Mouse (Mus musculus): Measurements from ENCODE around the gene Ptcd1. TPM values are rescaled to one million over a fixed set of nuclear protein-coding genes. Genes with fewer than 3 reads are reported as not detected.
"Not testable (repeated sequence)": the region's sequence is repeated elsewhere in the genome, so short reads cannot be mapped to it uniquely, and the experiment has no call there.

Ptcd1 gene
- 18.8 and 20.9 TPM in 2 replicates for polyA plus RNA-seq (2015; fragmentation: Nextera tagmentation; extraction: Ambion mirVana)

- Histone ChIP-seq H3K4me1 (replicated peaks) (peaks cover 39% of the 10 kb centered on the region), H3K9me3 (no peaks in the 10 kb centered on the region), H3K36me3 (peaks cover 50% of the 10 kb centered on the region), H3K4me2 (peak within 1 kb of the TSS; percentile 96), H3K27ac (replicated peaks) (peak within 1 kb of the TSS; percentile 83), H3K27me3 (no peaks in the 10 kb centered on the region), H3K4me3 (peak within 1 kb of the TSS; percentile 95), H3K9ac (peak within 1 kb of the TSS; percentile 92)
- under 1% methylated on average over 51 of the region's 51 CpGs for WGBS
- ATAC-seq (ENCODE audit: low read depth) = peak; percentile 95
Observed at GRCm38 (mm10) chr5:145166536-145167305, at the start of gene Ptcd1, which contains the start of gene Cpsf4. Gene Ptcd1 (minus strand): TSS chr5:145167108. Gene Cpsf4 (plus strand): TSS chr5:145167213.

GRCm38 (mm10) chr5:145214679-145215078 lies 47.8 kb upstream of the Ptcd1 start:
- H3K27me3 ChIP-seq = no peaks in the 10 kb centered on the region

GRCm38 (mm10) chr5:145213505-145213904 lies 46.6 kb upstream of the Ptcd1 start:
- ATAC-seq (ENCODE audit: low read depth) = no peak
- no peaks in the 10 kb centered on the region for H3K27me3 ChIP-seq
- no peak overlapping the region for H3K9ac ChIP-seq
- no peak overlapping the region for H3K27ac ChIP-seq (replicated peaks)
- peaks cover 77% of the 10 kb centered on the region for H3K36me3 ChIP-seq
- 91% methylated on average over 3 of the region's 3 CpGs for WGBS
- no peak overlapping the region for H3K4me3 ChIP-seq
- H3K4me1 ChIP-seq (replicated peaks) = no peaks in the 10 kb centered on the region
- H3K9me3 ChIP-seq = no peaks in the 10 kb centered on the region
- H3K4me2 ChIP-seq = no peak overlapping the region

More at GRCm38 (mm10) chr5:145214679-145215078, 47.8 kb upstream of the Ptcd1 start:
- no peak overlapping the region for H3K4me3 ChIP-seq
- no peak overlapping the region for H3K4me2 ChIP-seq
- WGBS = 73% methylated on average over 4 of the region's 4 CpGs
- no peak overlapping the region for H3K27ac ChIP-seq (replicated peaks)
- ATAC-seq (ENCODE audit: low read depth) = no peak
- H3K9me3 ChIP-seq = no peaks in the 10 kb centered on the region
- H3K36me3 ChIP-seq = peaks cover 78% of the 10 kb centered on the region
- H3K4me1 ChIP-seq (replicated peaks) = no peaks in the 10 kb centered on the region
- H3K9ac ChIP-seq = no peak overlapping the region

- WGBS = 93% methylated on average over 4 of the region's 4 CpGs
- no peak for ATAC-seq (ENCODE audit: low read depth)
- Histone ChIP-seq H3K4me3 (no peak overlapping the region), H3K4me2 (no peak overlapping the region), H3K9ac (no peak overlapping the region), H3K27me3 (no peaks in the 10 kb centered on the region), H3K36me3 (peaks cover 72% of the 10 kb centered on the region), H3K9me3 (no peaks in the 10 kb centered on the region), H3K27ac (replicated peaks) (no peak overlapping the region), H3K4me1 (replicated peaks) (no peaks in the 10 kb centered on the region)
Observed at GRCm38 (mm10) chr5:145212216-145212615, 45.3 kb upstream of the Ptcd1 start.

- Histone ChIP-seq H3K9ac (no peak overlapping the region), H3K36me3 (peaks cover 76% of the 10 kb centered on the region), H3K4me2 (no peak overlapping the region), H3K4me3 (no peak overlapping the region), H3K27ac (replicated peaks) (no peak overlapping the region), H3K4me1 (replicated peaks) (no peaks in the 10 kb centered on the region), H3K27me3 (no peaks in the 10 kb centered on the region), H3K9me3 (no peaks in the 10 kb centered on the region)
- WGBS = 94% methylated on average over 4 of the region's 4 CpGs
- ATAC-seq (ENCODE audit: low read depth) = no peak
Observed at GRCm38 (mm10) chr5:145211340-145211739, 44.4 kb upstream of the Ptcd1 start.

- not testable (repeated sequence) for H3K27ac ChIP-seq (replicated peaks); ATAC-seq (ENCODE audit: low read depth); H3K9ac ChIP-seq; H3K4me3 ChIP-seq; H3K27me3 ChIP-seq; H3K4me2 ChIP-seq; H3K9me3 ChIP-seq
- H3K4me1 ChIP-seq (replicated peaks) = peaks cover 13% of the 10 kb centered on the region
- WGBS = 37% methylated on average over 11 of the region's 11 CpGs
- peaks cover 56% of the 10 kb centered on the region for H3K36me3 ChIP-seq
Observed at GRCm38 (mm10) chr5:145208391-145208790, 41.5 kb upstream of the Ptcd1 start.

- H3K4me3 ChIP-seq = no peak overlapping the region
- H3K9me3 ChIP-seq = no peaks in the 10 kb centered on the region
- no peak overlapping the region for H3K27ac ChIP-seq (replicated peaks)
- ATAC-seq (ENCODE audit: low read depth) = no peak
- 87% methylated on average over 6 of the region's 6 CpGs for WGBS
- H3K36me3 ChIP-seq = peaks cover 53% of the 10 kb centered on the region
- H3K4me1 ChIP-seq (replicated peaks) = peaks cover 13% of the 10 kb centered on the region
- no peaks in the 10 kb centered on the region for H3K27me3 ChIP-seq
- no peak overlapping the region for H3K9ac ChIP-seq
- H3K4me2 ChIP-seq = no peak overlapping the region
Observed at GRCm38 (mm10) chr5:145207954-145208353, 41.0 kb upstream of the Ptcd1 start.

GRCm38 (mm10) chr5:145207385-145207784 lies 40.5 kb upstream of the Ptcd1 start:
- no peak overlapping the region for H3K4me2 ChIP-seq
- H3K36me3 ChIP-seq = peaks cover 47% of the 10 kb centered on the region
- WGBS = 95% methylated on average over 6 of the region's 6 CpGs
- no peaks in the 10 kb centered on the region for H3K9me3 ChIP-seq
- no peak overlapping the region for H3K4me3 ChIP-seq
- H3K4me1 ChIP-seq (replicated peaks) = peaks cover 13% of the 10 kb centered on the region
- no peak for ATAC-seq (ENCODE audit: low read depth)
- no peaks in the 10 kb centered on the region for H3K27me3 ChIP-seq
- H3K27ac ChIP-seq (replicated peaks) = no peak overlapping the region
- no peak overlapping the region for H3K9ac ChIP-seq

- Histone ChIP-seq H3K9me3 (no peaks in the 10 kb centered on the region), H3K9ac (peak overlapping the region; percentile 70), H3K36me3 (peaks cover 24% of the 10 kb centered on the region), H3K27me3 (no peaks in the 10 kb centered on the region), H3K27ac (replicated peaks) (no peak overlapping the region), H3K4me2 (peak overlapping the region; percentile 62), H3K4me1 (replicated peaks) (peaks cover 26% of the 10 kb centered on the region), H3K4me3 (peak overlapping the region; percentile 52)
- WGBS = 18% methylated on average over 9 of the region's 9 CpGs
- ATAC-seq (ENCODE audit: low read depth) = no peak
Observed at GRCm38 (mm10) chr5:145205041-145205440, 38.1 kb upstream of the Ptcd1 start.

- Histone ChIP-seq H3K4me1 (replicated peaks) (peaks cover 35% of the 10 kb centered on the region), H3K4me2 (peak within 1 kb of the TSS; percentile 62), H3K9me3 (no peaks in the 10 kb centered on the region), H3K27me3 (no peaks in the 10 kb centered on the region), H3K36me3 (peaks cover 14% of the 10 kb centered on the region), H3K9ac (peak within 1 kb of the TSS; percentile 70), H3K4me3 (peak within 1 kb of the TSS; percentile 52), H3K27ac (replicated peaks) (peak within 1 kb of the TSS; percentile 90)
- peak; percentile 95 for ATAC-seq (ENCODE audit: low read depth)
- WGBS = under 1% methylated on average over 22 of the region's 22 CpGs
Observed at GRCm38 (mm10) chr5:145203936-145204691, 37.2 kb upstream of the Ptcd1 start, which contains the start of gene Zkscan5. Gene Zkscan5 (plus strand): TSS chr5:145204562.

- no peaks in the 10 kb centered on the region for H3K27me3 ChIP-seq
- no peak overlapping the region for H3K9ac ChIP-seq
- H3K36me3 ChIP-seq = peaks cover 18% of the 10 kb centered on the region
- H3K9me3 ChIP-seq = no peaks in the 10 kb centered on the region
- ATAC-seq (ENCODE audit: low read depth) = no peak
- no peak overlapping the region; the same call in 1 of the 2 replicates for H3K4me3 ChIP-seq
- WGBS = 50% methylated on average over 3 of the region's 3 CpGs
- H3K4me2 ChIP-seq = no peak overlapping the region
- peaks cover 35% of the 10 kb centered on the region for H3K4me1 ChIP-seq (replicated peaks)
- no peak overlapping the region for H3K27ac ChIP-seq (replicated peaks)
Observed at GRCm38 (mm10) chr5:145202446-145202845, 35.5 kb upstream of the Ptcd1 start.

- Histone ChIP-seq H3K4me2 (peak within 1 kb of the TSS; percentile 98), H3K27me3 (no peaks in the 10 kb centered on the region), H3K4me3 (peak within 1 kb of the TSS; percentile 89), H3K36me3 (peaks cover 20% of the 10 kb centered on the region), H3K27ac (replicated peaks) (peak within 1 kb of the TSS; percentile 74), H3K4me1 (replicated peaks) (peaks cover 35% of the 10 kb centered on the region), H3K9ac (peak within 1 kb of the TSS; percentile 91), H3K9me3 (no peaks in the 10 kb centered on the region)
- no peak for ATAC-seq (ENCODE audit: low read depth)
- 1% methylated on average over 37 of the region's 37 CpGs for WGBS
Observed at GRCm38 (mm10) chr5:145201321-145201991, 34.5 kb upstream of the Ptcd1 start, which contains the start of gene Zkscan14. Gene Zkscan14 (minus strand): TSS chr5:145201868.

All from neural tube, embryonic 13.5 days (tissue).